Comparison of ENCODE assay signal across 21 mouse cellular contexts in the genomic region with DNA sequence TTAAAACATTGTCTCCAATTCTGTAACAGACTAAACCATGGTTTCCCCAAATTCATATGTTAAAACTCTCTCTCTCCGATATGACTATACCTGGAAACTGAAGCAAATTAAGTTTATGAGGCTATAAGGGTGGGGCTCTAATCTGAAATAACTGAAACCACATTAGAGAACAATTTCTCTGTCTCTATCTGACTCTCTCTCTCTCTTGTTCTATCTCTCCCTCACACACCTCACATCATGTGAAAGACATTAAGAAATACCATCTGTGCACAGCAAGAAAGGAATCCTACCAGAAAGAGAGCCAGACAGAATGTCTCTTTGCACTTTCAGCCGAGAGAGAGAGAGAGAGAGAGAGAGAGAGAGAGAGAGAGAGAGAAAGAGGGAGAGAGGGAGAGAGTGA.
"Had no signal": no experiment of that assay in that cellular context is flagged by ENCODE, and none has a peak within 500 bp of the region (broad histone marks: within the 10 kb centered on the region; RNA-seq: fewer than 3 reads in every experiment).

No protein-coding gene starts in this region.

- H3K4me3 ChIP-seq: megakaryocyte, embryonic 14.5 days; midbrain, embryonic 10.5 days; myocyte; neural tube, embryonic 13.5 days; neural tube, embryonic 15.5 days; stomach, embryonic 15.5 days had no signal

- DNase-seq: lung, adult 18-20 months; lung, embryonic 14.5 days; lung, postnatal 10 days; lung, postnatal 4 days; midbrain, embryonic 14.5 days; retina, postnatal 1 day; right cerebral cortex, adult 18-20 months; right cerebral cortex, postnatal 25 days; right cerebral cortex, postnatal 4 days; thymus, adult 2 months; thymus, postnatal 25 days; thymus, postnatal 4 days had no signal

- H3K4me1 ChIP-seq: midbrain, embryonic 10.5 days; neural tube, embryonic 13.5 days; neural tube, embryonic 15.5 days; stomach, embryonic 15.5 days had no signal

- H3K36me3 ChIP-seq: midbrain, embryonic 10.5 days; neural tube, embryonic 13.5 days; neural tube, embryonic 15.5 days; stomach, embryonic 15.5 days had no signal

- H3K4me2 ChIP-seq: lung, embryonic 14.5 days; neural tube, embryonic 13.5 days; neural tube, embryonic 15.5 days; stomach, embryonic 15.5 days had no signal

- H3K27ac ChIP-seq: liver, embryonic 14.5 days; midbrain, embryonic 10.5 days; neural tube, embryonic 13.5 days; neural tube, embryonic 15.5 days; stomach, embryonic 15.5 days; stomach, postnatal 0 days had no signal

- H3K9me3 ChIP-seq: megakaryocyte, embryonic 14.5 days; midbrain, embryonic 10.5 days; neural tube, embryonic 13.5 days; neural tube, embryonic 15.5 days; stomach, embryonic 15.5 days had no signal

- ATAC-seq: midbrain, embryonic 16.5 days had no signal

- H3K27me3 ChIP-seq: megakaryocyte, embryonic 14.5 days; neural tube, embryonic 13.5 days; neural tube, embryonic 15.5 days; stomach, embryonic 15.5 days had no signal

- H3K9ac ChIP-seq: liver, embryonic 14.5 days; lung, embryonic 14.5 days; neural tube, embryonic 13.5 days; neural tube, embryonic 15.5 days; stomach, embryonic 15.5 days had no signal
